Mouse (Mus musculus) erythroblast, embryonic 14.5 days (primary cell): Measurements from ENCODE around the gene Vstm4.

Source experiments
- GATA1 ChIP-seq: IDR thresholded peaks from 2 replicates; pipeline ENCODE4 v1.6.1; 2012; ENCODE audit warnings: low read length, inconsistent platforms, mixed read lengths
- TAL1 ChIP-seq: IDR thresholded peaks from 3 replicates; pipeline ENCODE4 v1.6.1; 2012; ENCODE audit warnings: low read length, inconsistent platforms, mixed read lengths

DNA sequence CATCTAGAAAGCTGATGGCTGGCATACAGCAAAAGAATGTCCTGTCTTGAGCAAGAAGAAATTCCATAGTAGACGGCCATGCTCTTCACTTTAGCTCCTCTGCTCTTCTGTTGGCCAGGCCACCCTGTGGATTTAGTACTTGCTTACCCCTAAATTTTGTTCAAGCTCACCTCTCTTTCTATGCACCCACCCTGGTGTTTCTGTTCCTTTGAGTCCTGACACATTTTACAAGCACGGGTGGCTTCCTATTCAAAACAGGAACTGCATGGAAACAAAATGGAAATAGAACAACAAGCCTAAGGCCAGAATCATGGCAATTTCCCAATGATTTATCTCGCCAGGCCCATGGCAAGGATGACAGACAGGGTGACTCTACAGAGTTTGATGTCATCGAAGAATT is 33.7 kb upstream of the Vstm4 start:
- TF ChIP-seq GATA1 (no peak), TAL1 (no peak)
